Mouse (Mus musculus): ENCODE measurements around the gene Ccdc141. TPM values are rescaled to one million over a fixed set of nuclear protein-coding genes. Genes with fewer than 3 reads are reported as not detected.
"Not testable (repeated sequence)": the region's sequence is repeated elsewhere in the genome, so short reads cannot be mapped to it uniquely, and the experiment has no call there.

The Ccdc141 gene
- total RNA-seq, 2 experiments from 2014 or later: 239 to 243 TPM

GRCm38 (mm10) chr2:77084629-77085028 is 85.8 kb downstream of the Ccdc141 start:
- DNase-seq (ENCODE audit: low spot score): no peak

GRCm38 (mm10) chr2:77081156-77081555 is 89.3 kb downstream of the Ccdc141 start:
- intact Hi-C loops (cut with DNase I): no loop called here
- no peak for DNase-seq (ENCODE audit: low spot score)

More at GRCm38 (mm10) chr2:77084629-77085028, 85.8 kb downstream of the Ccdc141 start:
- intact Hi-C loops (cut with DNase I): no loop called here

- DNase-seq (ENCODE audit: low spot score): no peak
- intact Hi-C loops (cut with DNase I): no loop called here
These were observed 89.8 kb downstream of the Ccdc141 start for GRCm38 (mm10) chr2:77080657-77081056.

- intact Hi-C loops (cut with DNase I): no loop called here
- DNase-seq (ENCODE audit: low spot score): no peak
These were observed 91.7 kb downstream of the Ccdc141 start for GRCm38 (mm10) chr2:77078746-77079145.

- DNase-seq (ENCODE audit: low spot score): no peak
- intact Hi-C loops (cut with DNase I): no loop called here
These were observed 96.1 kb downstream of the Ccdc141 start for GRCm38 (mm10) chr2:77074373-77074772.

- intact Hi-C loops (cut with DNase I): no loop called here
- no peak for DNase-seq (ENCODE audit: low spot score)
These were observed 96.5 kb downstream of the Ccdc141 start for GRCm38 (mm10) chr2:77073930-77074329.

- no peak for DNase-seq (ENCODE audit: low spot score)
- intact Hi-C loops (cut with DNase I): loop anchor here (10.0 kb wide), 1 partner anchor 140 kb away; no protein-coding TSS in a partner anchor
These were observed 105.1 kb downstream of the Ccdc141 start for GRCm38 (mm10) chr2:77065294-77065693.

- intact Hi-C loops (cut with DNase I): loop anchor here (5.0 to 10.0 kb wide), 2 partner anchors 143 to 280 kb away; no protein-coding TSS in a partner anchor
- no peak for DNase-seq (ENCODE audit: low spot score)
These were observed 108.6 kb downstream of the Ccdc141 start for GRCm38 (mm10) chr2:77061871-77062270.

- no peak for DNase-seq (ENCODE audit: low spot score)
- intact Hi-C loops (cut with DNase I): no loop called here
These were observed 110.8 kb downstream of the Ccdc141 start for GRCm38 (mm10) chr2:77059596-77059995.

- no peak for DNase-seq (ENCODE audit: low spot score)
- intact Hi-C loops (cut with DNase I): no loop called here
These were observed 114.1 kb downstream of the Ccdc141 start for GRCm38 (mm10) chr2:77056367-77056766.

GRCm38 (mm10) chr2:77042912-77043311 is 127.5 kb downstream of the Ccdc141 start:
- DNase-seq (ENCODE audit: low spot score): no peak
- intact Hi-C loops (cut with DNase I): no loop called here

GRCm38 (mm10) chr2:77039683-77040082 is 130.8 kb downstream of the Ccdc141 start:
- intact Hi-C loops (cut with DNase I): no loop called here

GRCm38 (mm10) chr2:77039281-77039680 is 131.2 kb downstream of the Ccdc141 start:
- no peak for DNase-seq (ENCODE audit: low spot score)
- intact Hi-C loops (cut with DNase I): no loop called here

More at GRCm38 (mm10) chr2:77039683-77040082, 130.8 kb downstream of the Ccdc141 start:
- DNase-seq (ENCODE audit: low spot score): no peak

- intact Hi-C loops (cut with DNase I): no loop called here
These were observed 133.2 kb downstream of the Ccdc141 start for GRCm38 (mm10) chr2:77037211-77037610.

GRCm38 (mm10) chr2:77034112-77034511 is 136.3 kb downstream of the Ccdc141 start:
- no peak for DNase-seq (ENCODE audit: low spot score)
- intact Hi-C loops (cut with DNase I): no loop called here

More at GRCm38 (mm10) chr2:77037211-77037610, 133.2 kb downstream of the Ccdc141 start:
- no peak for DNase-seq (ENCODE audit: low spot score)

GRCm38 (mm10) chr2:77033322-77034060 is 136.9 kb downstream of the Ccdc141 start:
- DNase-seq (ENCODE audit: low spot score): no peak
- intact Hi-C loops (cut with DNase I): no loop called here

GRCm38 (mm10) chr2:77020649-77021048 is 149.8 kb downstream of the Ccdc141 start:
- intact Hi-C loops (cut with DNase I): no loop called here

GRCm38 (mm10) chr2:77017735-77018134 is 152.7 kb downstream of the Ccdc141 start:
- DNase-seq (ENCODE audit: low spot score): no peak
- intact Hi-C loops (cut with DNase I): no loop called here

More at GRCm38 (mm10) chr2:77020649-77021048, 149.8 kb downstream of the Ccdc141 start:
- DNase-seq (ENCODE audit: low spot score): no peak

GRCm38 (mm10) chr2:77013449-77013848 is 157.0 kb downstream of the Ccdc141 start:
- intact Hi-C loops (cut with DNase I); DNase-seq (ENCODE audit: low spot score): not testable (repeated sequence)

GRCm38 (mm10) chr2:77011981-77012380 is 158.5 kb downstream of the Ccdc141 start:
- DNase-seq (ENCODE audit: low spot score): no peak
- intact Hi-C loops (cut with DNase I): no loop called here

- DNase-seq (ENCODE audit: low spot score): no peak
- intact Hi-C loops (cut with DNase I): no loop called here
These were observed 163.4 kb downstream of the Ccdc141 start for GRCm38 (mm10) chr2:77007015-77007414.

- intact Hi-C loops (cut with DNase I): no loop called here
- DNase-seq (ENCODE audit: low spot score): no peak
These were observed 167.3 kb downstream of the Ccdc141 start for GRCm38 (mm10) chr2:77003148-77003547.
